Mouse (Mus musculus): ENCODE data around the gene Fkbp14.

Gene Fkbp14

DNA sequence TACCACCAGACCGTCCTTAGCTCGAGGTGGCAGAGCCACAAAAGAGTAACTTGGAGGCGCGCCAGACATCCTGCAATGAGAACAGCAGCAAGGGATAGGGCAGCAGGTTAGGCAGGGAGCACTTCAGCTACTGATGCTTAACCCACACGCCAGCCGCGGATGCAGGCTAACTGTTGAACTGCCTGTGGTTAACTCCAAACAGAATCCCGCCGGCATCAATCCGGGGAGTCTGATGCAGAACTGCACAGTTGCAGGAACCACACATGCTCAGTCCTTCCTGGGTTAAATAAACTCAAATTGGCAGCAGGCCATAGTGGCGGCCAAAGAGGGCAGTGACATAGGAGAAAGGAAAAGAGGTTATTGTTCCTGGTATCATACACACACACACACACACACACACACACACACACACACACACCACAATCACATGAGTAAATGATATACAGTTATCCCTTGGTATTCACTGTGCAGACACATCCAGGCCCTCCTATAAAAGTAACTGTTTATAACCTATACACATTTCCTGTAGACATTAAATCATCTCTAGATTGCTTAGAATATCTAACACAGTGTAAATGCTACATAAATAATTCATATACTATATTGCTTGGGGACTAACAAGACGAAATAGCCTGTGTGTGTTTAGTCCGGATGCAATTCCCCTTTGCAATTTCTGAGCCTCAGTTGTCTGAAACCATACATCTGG lies 48.6 kb downstream of the Fkbp14 start:
- DNase-seq (ENCODE audit: low spot score in 2 of 2) = no peak

GRCm38 (mm10) chr6:54543646-54544045 lies 53.5 kb downstream of the Fkbp14 start:
- DNase-seq (ENCODE audit: low spot score in 2 of 2) = no peak

DNA sequence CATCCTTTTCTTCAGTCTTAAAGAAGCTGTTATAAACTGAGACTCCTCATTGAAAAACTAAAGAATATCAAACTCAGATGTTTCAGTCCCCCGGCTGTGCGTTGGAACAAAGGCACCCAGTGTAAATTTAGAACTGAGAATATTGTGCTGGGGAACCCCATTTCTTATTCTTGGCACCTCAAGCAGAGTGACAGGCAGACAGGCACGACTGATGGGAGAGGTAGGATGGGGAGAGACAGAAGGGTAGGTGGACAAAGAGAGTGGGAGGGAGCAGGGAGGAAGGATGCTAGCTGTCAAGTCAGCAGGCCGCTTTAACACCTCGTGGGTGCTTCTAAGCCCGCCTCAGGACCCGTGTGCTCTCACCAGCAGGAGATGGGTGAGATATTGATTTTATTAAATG lies 54.3 kb downstream of the Fkbp14 start:
- DNase-seq (ENCODE audit: low spot score in 2 of 2) = no peak

GRCm38 (mm10) chr6:54540252-54540887 lies 56.7 kb downstream of the Fkbp14 start:
- DNase-seq (ENCODE audit: low spot score in 2 of 2) = no peak

DNA sequence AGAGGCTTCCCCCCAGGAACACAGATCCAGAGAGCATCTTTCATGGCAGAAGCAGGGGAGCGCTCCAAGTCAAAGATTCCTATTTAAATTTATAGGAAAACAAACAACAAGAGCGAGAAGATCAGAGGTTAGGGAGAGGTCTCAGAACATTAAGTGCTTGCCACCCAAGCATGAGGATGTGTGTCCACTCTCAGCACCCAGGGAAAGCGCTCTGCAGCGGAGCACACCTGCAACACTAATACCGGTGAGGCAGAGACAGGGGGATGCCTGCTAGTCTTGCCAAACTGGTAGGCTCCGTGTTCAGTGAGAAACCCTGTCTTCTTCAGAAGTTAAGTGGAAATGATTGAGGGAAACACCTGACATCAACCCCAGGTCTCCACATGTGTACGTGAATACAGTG lies 57.7 kb downstream of the Fkbp14 start:
- no peak for DNase-seq (ENCODE audit: low spot score in 2 of 2)

- DNase-seq (ENCODE audit: low spot score in 2 of 2) = no peak
These were observed 58.3 kb downstream of the Fkbp14 start for GRCm38 (mm10) chr6:54538773-54539173.

- no peak for DNase-seq (ENCODE audit: low spot score in 2 of 2)
These were observed 60.1 kb downstream of the Fkbp14 start for GRCm38 (mm10) chr6:54537053-54537452.

- no peak for DNase-seq (ENCODE audit: low spot score in 2 of 2)
These were observed 61.6 kb downstream of the Fkbp14 start for GRCm38 (mm10) chr6:54535485-54535884.

GRCm38 (mm10) chr6:54531048-54531481 lies 66.0 kb downstream of the Fkbp14 start:
- DNase-seq (ENCODE audit: low spot score in 2 of 2) = no peak

DNA sequence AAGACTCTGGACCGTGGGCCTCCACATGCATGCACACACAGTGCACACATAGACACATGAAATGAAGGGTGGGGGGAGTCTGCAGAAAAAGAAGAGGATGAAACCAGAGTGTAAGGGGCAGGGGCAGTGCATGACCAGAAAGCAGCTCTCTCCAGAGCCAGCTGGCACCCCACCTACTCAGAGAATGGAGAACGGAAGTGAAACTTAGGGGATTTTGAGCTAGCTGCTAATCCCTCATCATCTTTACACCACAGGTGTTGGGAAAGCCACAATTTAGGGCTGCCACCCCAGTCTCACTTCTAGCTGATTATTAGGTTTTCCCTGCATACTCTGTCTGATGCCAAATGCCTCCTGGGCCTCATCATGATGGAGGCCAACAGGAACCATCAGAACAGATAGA lies 66.9 kb downstream of the Fkbp14 start:
- DNase-seq (ENCODE audit: low spot score in 2 of 2) = no peak

DNA sequence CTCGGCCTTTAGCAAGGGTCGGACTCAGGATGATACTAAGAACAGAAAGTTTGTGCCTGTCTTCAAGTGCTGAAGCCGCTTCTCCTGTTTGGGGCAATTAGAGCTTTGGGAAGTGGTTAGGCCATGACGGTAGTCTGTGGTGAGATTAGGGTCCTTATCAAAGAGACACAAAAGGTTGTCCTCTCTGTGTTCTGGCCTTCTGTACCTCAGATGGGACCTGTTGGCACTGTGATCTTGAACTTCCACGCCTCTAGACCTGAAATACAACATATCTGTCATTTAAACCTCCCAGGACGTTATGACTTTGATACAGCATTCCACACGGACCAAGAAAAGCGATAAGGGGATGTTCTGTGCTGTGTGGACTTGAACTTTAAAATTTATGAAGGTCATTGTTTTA lies 68.4 kb downstream of the Fkbp14 start:
- DNase-seq (ENCODE audit: low spot score in 2 of 2) = no peak

Measured in spleen, postnatal 36 days (tissue).